Mouse (Mus musculus) forebrain, postnatal 0 days (tissue): ENCODE measurements at regions not wholly inside any gene's neighbourhood (a gene's known extent, or its start where the extent isn't known, plus 50 kb on each side); places are given as distances from the start of the nearest gene placed in this dataset.
A peak's percentile ranks its signal among the peaks of the same experiment; 100 is the strongest.

Experiments
- ATAC-seq: fragments of 200-750 bp; cut with Nextera tagmentation; 2 replicates; pipeline ENCODE4 v1.8.0; 2017; ENCODE audit warnings: mild to moderate bottlenecking, moderate library complexity
- DNase-seq: peaks from one replicate; pipeline ENCODE4 v3.0.0-alpha.2; 2015
- H3K27ac ChIP-seq: fragments of 300-500 bp; sonication (generic); 2 replicates; pipeline ENCODE4 v1.5.1; 2014; ENCODE audit warnings: low read depth, mild to moderate bottlenecking, antibody characterized with exemption, low read length, moderate library complexity, mixed read lengths
- H3K27me3 ChIP-seq: fragments of 300-500 bp; sonication (generic); 2 replicates; pipeline ENCODE4 v1.6.1; 2014; ENCODE audit warnings: mild to moderate bottlenecking, low read length, mixed read lengths; ENCODE audit not compliant: insufficient read depth
- H3K36me3 ChIP-seq: fragments of 300-500 bp; sonication (generic); 2 replicates; pipeline ENCODE4 v1.6.1; 2014; ENCODE audit warnings: mild to moderate bottlenecking, moderate library complexity; ENCODE audit not compliant: insufficient read depth
- H3K4me1 ChIP-seq: fragments of 300-500 bp; sonication (generic); 2 replicates; pipeline ENCODE4 v1.6.1; 2014; ENCODE audit warnings: antibody characterized with exemption; ENCODE audit not compliant: insufficient read depth
- H3K4me2 ChIP-seq: fragments of 300-500 bp; sonication (generic); 2 replicates; pipeline ENCODE4 v1.6.1; 2014; ENCODE audit warnings: low read depth, mild to moderate bottlenecking, moderate library complexity
- H3K4me3 ChIP-seq: fragments of 300-500 bp; sonication (generic); 2 replicates; pipeline ENCODE4 v1.5.1; 2014; ENCODE audit warnings: low read depth, low read length, mixed read lengths
- H3K9ac ChIP-seq: fragments of 300-500 bp; sonication (generic); 2 replicates; pipeline ENCODE4 v1.6.1; 2014; ENCODE audit warnings: mild to moderate bottlenecking
- H3K9me3 ChIP-seq: fragments of 300-500 bp; sonication (generic); 2 replicates; pipeline ENCODE4 v1.6.1; 2016; ENCODE audit warnings: low read length
- CTCF ChIP-seq: sonication (generic); IDR thresholded peaks from 2 replicates; pipeline ENCODE4 v1.5.1; 2016; ENCODE audit warnings: antibody characterized with exemption, control low read depth, low read depth
- WGBS: fragments of 180-500 bp; shearing (Covaris S2); extraction: QIAGEN DNeasy Blood & Tissue Kit; methylation state at CpG from one replicate; pipeline ENCODE4 v1.1.7; 2014; 5-methylcytosine and 5-hydroxymethylcytosine counted together

GRCm38 (mm10) chr1:63365126-63365525, 80.6 kb upstream of the Adam23 start:
- 96% methylated on average over 20 of the region's 20 CpGs for WGBS
- H3K4me3 ChIP-seq = no peak overlapping the region
- TF ChIP-seq CTCF = no peak
- peaks cover 11% of the 10 kb centered on the region for H3K4me1 ChIP-seq
- H3K4me2 ChIP-seq = no peak overlapping the region
- H3K36me3 ChIP-seq = no peaks in the 10 kb centered on the region
- H3K27me3 ChIP-seq = no peaks in the 10 kb centered on the region
- H3K27ac ChIP-seq = no peak overlapping the region
- no peak for ATAC-seq
- no peaks in the 10 kb centered on the region for H3K9me3 ChIP-seq
- no peak for DNase-seq
- no peak overlapping the region for H3K9ac ChIP-seq

GRCm38 (mm10) chr1:63367697-63368376, 77.9 kb upstream of the Adam23 start:
- Histone ChIP-seq H3K4me3 (no peak overlapping the region), H3K27ac (peak overlapping the region; percentile 59), H3K9me3 (no peaks in the 10 kb centered on the region), H3K4me1 (peaks cover 11% of the 10 kb centered on the region), H3K36me3 (no peaks in the 10 kb centered on the region), H3K9ac (no peak overlapping the region), H3K4me2 (peak overlapping the region; percentile 30; the same call in 1 of the 2 replicates), H3K27me3 (no peaks in the 10 kb centered on the region)
- DNase-seq = peak; percentile 80
- peak; percentile 97 for ATAC-seq
- 11% methylated on average over 5 of the region's 5 CpGs for WGBS
- TF ChIP-seq CTCF = no peak

- no peaks in the 10 kb centered on the region for H3K27me3 ChIP-seq
- H3K27ac ChIP-seq = no peak overlapping the region
- ATAC-seq (no peak), DNase-seq (no peak)
- peaks cover 11% of the 10 kb centered on the region for H3K4me1 ChIP-seq
- no peaks in the 10 kb centered on the region for H3K36me3 ChIP-seq
- no peak overlapping the region for H3K9ac ChIP-seq
- no peak for TF ChIP-seq CTCF
- no peak overlapping the region for H3K4me3 ChIP-seq
- H3K4me2 ChIP-seq = no peak overlapping the region
- 60% methylated on average over 3 of the region's 3 CpGs for WGBS
- H3K9me3 ChIP-seq = no peaks in the 10 kb centered on the region
Measured at GRCm38 (mm10) chr1:63368921-63369320, 76.8 kb upstream of the Adam23 start.

GRCm38 (mm10) chr1:63369561-63369960, 76.1 kb upstream of the Adam23 start:
- Histone ChIP-seq H3K27ac (no peak overlapping the region), H3K4me2 (no peak overlapping the region), H3K9ac (no peak overlapping the region), H3K36me3 (no peaks in the 10 kb centered on the region), H3K27me3 (no peaks in the 10 kb centered on the region), H3K4me3 (no peak overlapping the region), H3K9me3 (no peaks in the 10 kb centered on the region), H3K4me1 (peaks cover 11% of the 10 kb centered on the region)
- DNase-seq = no peak
- TF ChIP-seq CTCF = no peak
- peak; percentile 44; the same call in 1 of the 2 replicates for ATAC-seq

GRCm38 (mm10) chr1:63383110-63383509, 62.6 kb upstream of the Adam23 start:
- TF ChIP-seq CTCF = no peak
- ATAC-seq (no peak), DNase-seq (no peak)
- WGBS = 72% methylated on average over 3 of the region's 3 CpGs
- H3K4me2 ChIP-seq = no peak overlapping the region
- H3K9ac ChIP-seq = no peak overlapping the region
- no peak overlapping the region for H3K4me3 ChIP-seq
- H3K27ac ChIP-seq = no peak overlapping the region
- H3K36me3 ChIP-seq = no peaks in the 10 kb centered on the region
- no peaks in the 10 kb centered on the region for H3K27me3 ChIP-seq
- no peaks in the 10 kb centered on the region for H3K4me1 ChIP-seq
- no peaks in the 10 kb centered on the region for H3K9me3 ChIP-seq

- no peak for TF ChIP-seq CTCF
- H3K4me1 ChIP-seq = no peaks in the 10 kb centered on the region
- ATAC-seq = no peak
- H3K36me3 ChIP-seq = no peaks in the 10 kb centered on the region
- no peaks in the 10 kb centered on the region for H3K27me3 ChIP-seq
- H3K27ac ChIP-seq = no peak overlapping the region
- H3K9me3 ChIP-seq = no peaks in the 10 kb centered on the region
- DNase-seq = no peak
- no peak overlapping the region for H3K4me3 ChIP-seq
- H3K4me2 ChIP-seq = no peak overlapping the region
- H3K9ac ChIP-seq = no peak overlapping the region
- WGBS = 81% methylated on average over 2 of the region's 2 CpGs
Measured at GRCm38 (mm10) chr1:63385116-63385515, 60.6 kb upstream of the Adam23 start.

GRCm38 (mm10) chr1:63395427-63395826, 50.3 kb upstream of the Adam23 start:
- Histone ChIP-seq H3K4me2 (no peak overlapping the region), H3K9ac (no peak overlapping the region), H3K4me3 (no peak overlapping the region), H3K27me3 (no peaks in the 10 kb centered on the region), H3K36me3 (no peaks in the 10 kb centered on the region), H3K4me1 (no peaks in the 10 kb centered on the region), H3K9me3 (no peaks in the 10 kb centered on the region), H3K27ac (no peak overlapping the region)
- 71% methylated on average over 3 of the region's 3 CpGs for WGBS
- ATAC-seq (no peak), DNase-seq (no peak)
- TF ChIP-seq CTCF = no peak
